Mouse (Mus musculus) E14TG2a.4 (cell line): ENCODE data around the gene Ispd.

Experiments used
- H3K27me3 ChIP-seq: 2 replicates; pipeline ENCODE4 v1.6.1; 2014; ENCODE audit warnings: low read length, control low read depth; ENCODE audit not compliant: insufficient read depth
- H3K36me3 ChIP-seq: 2 replicates; pipeline ENCODE4 v1.6.1; 2014; ENCODE audit warnings: low read length, control low read depth; ENCODE audit not compliant: insufficient read depth
- H3K4me1 ChIP-seq: replicated peaks from 2 replicates; pipeline ENCODE4 v1.6.1; 2014; ENCODE audit warnings: low read depth, low read length, control low read depth
- H3K4me3 ChIP-seq: replicated peaks from 2 replicates; pipeline ENCODE4 v1.5.1; 2014; ENCODE audit warnings: mild to moderate bottlenecking, low read length
- H3K9me3 ChIP-seq: 2 replicates; pipeline ENCODE4 v1.6.1; 2014; ENCODE audit warnings: low read length, control low read depth
- CTCF ChIP-seq: conservative IDR thresholded peaks from 2 replicates; pipeline ENCODE4 v1.5.1; 2014; ENCODE audit warnings: low read length
- NANOG ChIP-seq: IDR thresholded peaks from 2 replicates; pipeline ENCODE4 v1.6.1; 2014; ENCODE audit warnings: borderline replicate concordance, low read length, mixed read lengths
- POU5F1 ChIP-seq: IDR thresholded peaks from 2 replicates; pipeline ENCODE4 v1.6.1; 2014; ENCODE audit warnings: low read length, borderline replicate concordance

Gene Ispd

GRCm38 (mm10) chr12:36664783-36665182, 283.5 kb downstream of the Ispd start:
- Histone ChIP-seq H3K9me3 (no peaks in the 10 kb centered on the region), H3K36me3 (no peaks in the 10 kb centered on the region), H3K27me3 (no peaks in the 10 kb centered on the region), H3K4me3 (no peak overlapping the region), H3K4me1 (no peaks in the 10 kb centered on the region)
- TF ChIP-seq CTCF = no peak
- no peak for TF ChIP-seq NANOG
- TF ChIP-seq POU5F1 = no peak

GRCm38 (mm10) chr12:36666771-36667170, 285.5 kb downstream of the Ispd start:
- H3K9me3 ChIP-seq = no peaks in the 10 kb centered on the region
- no peak for TF ChIP-seq CTCF
- no peak for TF ChIP-seq NANOG
- TF ChIP-seq POU5F1 = no peak

GRCm38 (mm10) chr12:36670164-36670908, 289.1 kb downstream of the Ispd start:
- TF ChIP-seq CTCF (no peak), NANOG (no peak), POU5F1 (no peak)
- Histone ChIP-seq H3K9me3 (no peaks in the 10 kb centered on the region), H3K27me3 (no peaks in the 10 kb centered on the region), H3K36me3 (no peaks in the 10 kb centered on the region), H3K4me1 (no peaks in the 10 kb centered on the region), H3K4me3 (no peak overlapping the region)

More at GRCm38 (mm10) chr12:36666771-36667170, 285.5 kb downstream of the Ispd start:
- Histone ChIP-seq H3K27me3 (no peaks in the 10 kb centered on the region), H3K4me3 (no peak overlapping the region), H3K4me1 (no peaks in the 10 kb centered on the region), H3K36me3 (no peaks in the 10 kb centered on the region)

- Histone ChIP-seq H3K4me3 (no peak overlapping the region), H3K36me3 (no peaks in the 10 kb centered on the region), H3K4me1 (no peaks in the 10 kb centered on the region), H3K9me3 (no peaks in the 10 kb centered on the region), H3K27me3 (no peaks in the 10 kb centered on the region)
- TF ChIP-seq CTCF = peak; percentile 7
- TF ChIP-seq NANOG = no peak
These were observed 289.8 kb downstream of the Ispd start for GRCm38 (mm10) chr12:36670915-36671579.

- TF ChIP-seq CTCF (no peak), POU5F1 (no peak), NANOG (no peak)
- Histone ChIP-seq H3K4me3 (no peak overlapping the region), H3K27me3 (no peaks in the 10 kb centered on the region), H3K36me3 (no peaks in the 10 kb centered on the region), H3K9me3 (no peaks in the 10 kb centered on the region), H3K4me1 (no peaks in the 10 kb centered on the region)
These were observed 293.2 kb downstream of the Ispd start for GRCm38 (mm10) chr12:36674481-36674880.

GRCm38 (mm10) chr12:36678220-36678619, 297.0 kb downstream of the Ispd start:
- H3K4me1 ChIP-seq = no peaks in the 10 kb centered on the region

GRCm38 (mm10) chr12:36680883-36681505, 299.7 kb downstream of the Ispd start:
- Histone ChIP-seq H3K9me3 (no peaks in the 10 kb centered on the region), H3K4me1 (no peaks in the 10 kb centered on the region), H3K36me3 (no peaks in the 10 kb centered on the region), H3K27me3 (no peaks in the 10 kb centered on the region), H3K4me3 (no peak overlapping the region)
- TF ChIP-seq POU5F1 = no peak
- no peak for TF ChIP-seq CTCF
- no peak for TF ChIP-seq NANOG

More at GRCm38 (mm10) chr12:36678220-36678619, 297.0 kb downstream of the Ispd start:
- no peak for TF ChIP-seq CTCF
- TF ChIP-seq POU5F1 = no peak
- TF ChIP-seq NANOG = no peak
- no peaks in the 10 kb centered on the region for H3K27me3 ChIP-seq
- no peaks in the 10 kb centered on the region for H3K36me3 ChIP-seq
- H3K9me3 ChIP-seq = no peaks in the 10 kb centered on the region
- H3K4me3 ChIP-seq = no peak overlapping the region

- H3K4me3 ChIP-seq = no peak overlapping the region
- H3K36me3 ChIP-seq = no peaks in the 10 kb centered on the region
- no peaks in the 10 kb centered on the region for H3K4me1 ChIP-seq
- no peaks in the 10 kb centered on the region for H3K9me3 ChIP-seq
- TF ChIP-seq CTCF = no peak
- no peak for TF ChIP-seq NANOG
- TF ChIP-seq POU5F1 = no peak
- H3K27me3 ChIP-seq = no peaks in the 10 kb centered on the region
These were observed 300.5 kb downstream of the Ispd start for GRCm38 (mm10) chr12:36681779-36682178.
